Mouse (Mus musculus) forebrain, embryonic 15.5 days (tissue): ENCODE measurements around the gene Tbcc. TPM values are rescaled to one million over a fixed set of nuclear protein-coding genes. Genes with fewer than 3 reads are reported as not detected.
A peak's percentile ranks its signal among the peaks of the same experiment; 100 is the strongest.
"Not testable (repeated sequence)": the region's sequence is repeated elsewhere in the genome, so short reads cannot be mapped to it uniquely, and the experiment has no call there.

Source experiments
- ATAC-seq: fragments of 200-750 bp; cut with Nextera tagmentation; replicated peaks from 2 replicates; pipeline ENCODE4 v1.8.0; 2017; ENCODE audit warnings: mild to moderate bottlenecking, moderate TSS enrichment, moderate library complexity
- H3K27ac ChIP-seq: fragments of 300-500 bp; sonication (generic); replicated peaks from 2 replicates; pipeline ENCODE4 v1.5.1; 2015; ENCODE audit warnings: mild to moderate bottlenecking, inconsistent platforms
- H3K27me3 ChIP-seq: fragments of 300-500 bp; sonication (generic); 2 replicates; pipeline ENCODE4 v1.6.1; 2015; ENCODE audit warnings: inconsistent platforms
- H3K36me3 ChIP-seq: fragments of 300-500 bp; sonication (generic); 2 replicates; pipeline ENCODE4 v1.6.1; 2015; ENCODE audit warnings: mild to moderate bottlenecking, inconsistent platforms
- H3K4me1 ChIP-seq: fragments of 300-500 bp; sonication (generic); 2 replicates; pipeline ENCODE4 v1.6.1; 2015; ENCODE audit warnings: inconsistent platforms
- H3K4me2 ChIP-seq: fragments of 300-500 bp; sonication (generic); replicated peaks from 2 replicates; pipeline ENCODE4 v1.6.1; 2015; ENCODE audit warnings: mild to moderate bottlenecking, inconsistent platforms
- H3K4me3 ChIP-seq: fragments of 300-500 bp; sonication (generic); 2 replicates; pipeline ENCODE4 v1.5.1; 2015; ENCODE audit warnings: mild to moderate bottlenecking, inconsistent platforms
- H3K9ac ChIP-seq: fragments of 300-500 bp; sonication (generic); replicated peaks from 2 replicates; pipeline ENCODE4 v1.6.1; 2015; ENCODE audit warnings: mild to moderate bottlenecking, inconsistent platforms
- H3K9me3 ChIP-seq: fragments of 300-500 bp; sonication (generic); 2 replicates; pipeline ENCODE4 v1.6.1; 2016; ENCODE audit warnings: inconsistent platforms
- WGBS: fragments of 180-500 bp; shearing (Covaris S2); methylation state at CpG from one replicate; pipeline ENCODE4 v1.1.7; 2015; ENCODE audit warnings: mixed read lengths; 5-methylcytosine and 5-hydroxymethylcytosine counted together
- polyA plus RNA-seq: library from polyadenylated mRNA; unstranded; fragments of >200 nt; fragmentation: Nextera tagmentation; extraction: Ambion mirVana; gene quantifications from 2 replicates; pipeline ENCODE4 v1.2.1, GENCODE M21; 2015

Tbcc gene
- polyA plus RNA-seq = 65.9 and 68.6 TPM in 2 replicates

GRCm38 (mm10) chr17:46890116-46890815 lies at the start of gene Tbcc:
Gene Tbcc, plus strand, starts transcription at chr17:46890684.
- Histone ChIP-seq H3K27ac (peak within 1 kb of the TSS; percentile 98), H3K9me3 (no peaks in the 10 kb centered on the region), H3K4me1 (peaks cover 43% of the 10 kb centered on the region), H3K4me3 (peak within 1 kb of the TSS; percentile 91), H3K36me3 (peaks cover 2% of the 10 kb centered on the region; the same call in 1 of the 2 replicates), H3K4me2 (peak within 1 kb of the TSS; percentile 94), H3K9ac (peak within 1 kb of the TSS; percentile 94), H3K27me3 (no peaks in the 10 kb centered on the region)
- peak; percentile 94 for ATAC-seq
- WGBS = under 1% methylated on average over 40 of the region's 40 CpGs

GRCm38 (mm10) chr17:46843022-46843421 lies 47.5 kb upstream of the Tbcc start:
- H3K36me3 ChIP-seq = no peaks in the 10 kb centered on the region
- 71% methylated on average over 2 of the region's 2 CpGs for WGBS
- H3K27ac ChIP-seq = no peak overlapping the region
- no peak overlapping the region for H3K4me2 ChIP-seq
- H3K27me3 ChIP-seq = no peaks in the 10 kb centered on the region
- H3K9ac ChIP-seq = no peak overlapping the region
- H3K4me3 ChIP-seq = no peak overlapping the region
- H3K9me3 ChIP-seq = no peaks in the 10 kb centered on the region
- ATAC-seq = no peak
- peaks cover 5% of the 10 kb centered on the region; the same call in 1 of the 2 replicates for H3K4me1 ChIP-seq

- H3K27ac ChIP-seq = no peak overlapping the region
- WGBS = 58% methylated on average over 7 of the region's 7 CpGs
- ATAC-seq = no peak
- no peak overlapping the region for H3K9ac ChIP-seq
- no peak overlapping the region for H3K4me3 ChIP-seq
- peaks cover 5% of the 10 kb centered on the region; the same call in 1 of the 2 replicates for H3K4me1 ChIP-seq
- H3K36me3 ChIP-seq = no peaks in the 10 kb centered on the region
- H3K27me3 ChIP-seq = no peaks in the 10 kb centered on the region
- no peak overlapping the region for H3K4me2 ChIP-seq
- no peaks in the 10 kb centered on the region for H3K9me3 ChIP-seq
Measured at GRCm38 (mm10) chr17:46843716-46844115, 46.8 kb upstream of the Tbcc start.

GRCm38 (mm10) chr17:46844811-46845210 lies 45.7 kb upstream of the Tbcc start:
- H3K9ac ChIP-seq = no peak overlapping the region
- H3K4me2 ChIP-seq = no peak overlapping the region
- WGBS = 62% methylated on average over 10 of the region's 10 CpGs
- no peak overlapping the region for H3K4me3 ChIP-seq
- no peaks in the 10 kb centered on the region for H3K27me3 ChIP-seq
- ATAC-seq = no peak
- H3K9me3 ChIP-seq = no peaks in the 10 kb centered on the region
- no peaks in the 10 kb centered on the region for H3K36me3 ChIP-seq
- H3K4me1 ChIP-seq = peaks cover 5% of the 10 kb centered on the region; the same call in 1 of the 2 replicates
- H3K27ac ChIP-seq = no peak overlapping the region

GRCm38 (mm10) chr17:46845262-46845661 lies 45.2 kb upstream of the Tbcc start:
- WGBS = 81% methylated on average over 12 of the region's 12 CpGs
- H3K4me2 ChIP-seq = no peak overlapping the region
- H3K9me3 ChIP-seq = no peaks in the 10 kb centered on the region
- H3K4me3 ChIP-seq = no peak overlapping the region
- no peaks in the 10 kb centered on the region for H3K36me3 ChIP-seq
- no peak overlapping the region for H3K9ac ChIP-seq
- H3K27ac ChIP-seq = no peak overlapping the region
- H3K27me3 ChIP-seq = no peaks in the 10 kb centered on the region
- H3K4me1 ChIP-seq = peaks cover 5% of the 10 kb centered on the region; the same call in 1 of the 2 replicates
- no peak for ATAC-seq

- not testable (repeated sequence) for H3K27ac ChIP-seq, H3K27me3 ChIP-seq, H3K9me3 ChIP-seq, ATAC-seq, H3K4me1 ChIP-seq, H3K36me3 ChIP-seq, H3K9ac ChIP-seq, H3K4me3 ChIP-seq, H3K4me2 ChIP-seq
- 96% methylated on average over 18 of the region's 18 CpGs for WGBS
Measured at GRCm38 (mm10) chr17:46846573-46846972, 43.9 kb upstream of the Tbcc start.

- WGBS = 88% methylated on average over 7 of the region's 7 CpGs
- no peak overlapping the region for H3K4me2 ChIP-seq
Measured at GRCm38 (mm10) chr17:46847206-46847605, 43.3 kb upstream of the Tbcc start.

GRCm38 (mm10) chr17:46852725-46853124 lies 37.8 kb upstream of the Tbcc start:
- H3K4me1 ChIP-seq = peaks cover 32% of the 10 kb centered on the region
- no peaks in the 10 kb centered on the region for H3K9me3 ChIP-seq
- peaks cover 3% of the 10 kb centered on the region; the same call in 1 of the 2 replicates for H3K36me3 ChIP-seq
- no peaks in the 10 kb centered on the region for H3K27me3 ChIP-seq
- H3K9ac ChIP-seq = no peak overlapping the region
- WGBS = 61% methylated on average over 6 of the region's 6 CpGs
- ATAC-seq = no peak
- H3K4me3 ChIP-seq = no peak overlapping the region
- H3K27ac ChIP-seq = peak overlapping the region; percentile 42
- no peak overlapping the region for H3K4me2 ChIP-seq

More at GRCm38 (mm10) chr17:46847206-46847605, 43.3 kb upstream of the Tbcc start:
- H3K4me1 ChIP-seq = peaks cover 5% of the 10 kb centered on the region; the same call in 1 of the 2 replicates
- H3K9me3 ChIP-seq = no peaks in the 10 kb centered on the region
- no peak overlapping the region for H3K9ac ChIP-seq
- no peaks in the 10 kb centered on the region for H3K27me3 ChIP-seq
- no peak overlapping the region for H3K4me3 ChIP-seq
- no peak overlapping the region for H3K27ac ChIP-seq
- no peaks in the 10 kb centered on the region for H3K36me3 ChIP-seq
- no peak for ATAC-seq

GRCm38 (mm10) chr17:46853281-46853680 lies 37.2 kb upstream of the Tbcc start:
- peak overlapping the region; percentile 42 for H3K27ac ChIP-seq
- no peaks in the 10 kb centered on the region for H3K9me3 ChIP-seq
- no peaks in the 10 kb centered on the region for H3K27me3 ChIP-seq
- H3K36me3 ChIP-seq = peaks cover 3% of the 10 kb centered on the region; the same call in 1 of the 2 replicates
- no peak for ATAC-seq
- H3K4me1 ChIP-seq = peaks cover 32% of the 10 kb centered on the region
- no peak overlapping the region for H3K4me2 ChIP-seq
- H3K9ac ChIP-seq = no peak overlapping the region
- H3K4me3 ChIP-seq = no peak overlapping the region
- 46% methylated on average over 6 of the region's 6 CpGs for WGBS

GRCm38 (mm10) chr17:46854096-46854495 lies 36.4 kb upstream of the Tbcc start:
- peaks cover 3% of the 10 kb centered on the region; the same call in 1 of the 2 replicates for H3K36me3 ChIP-seq
- no peak overlapping the region for H3K4me2 ChIP-seq
- 0 out of 2 replicates have a peak overlapping the region, but pooled peaks have one; percentile 3 for H3K4me3 ChIP-seq
- H3K9me3 ChIP-seq = no peaks in the 10 kb centered on the region
- H3K27me3 ChIP-seq = no peaks in the 10 kb centered on the region
- peak overlapping the region; percentile 55 for H3K27ac ChIP-seq
- no peak for ATAC-seq
- H3K9ac ChIP-seq = no peak overlapping the region
- 76% methylated on average over 7 of the region's 7 CpGs for WGBS
- H3K4me1 ChIP-seq = peaks cover 36% of the 10 kb centered on the region

GRCm38 (mm10) chr17:46854640-46855110 lies 35.8 kb upstream of the Tbcc start:
- H3K4me2 ChIP-seq = peak overlapping the region; percentile 59
- H3K9ac ChIP-seq = no peak overlapping the region
- no peaks in the 10 kb centered on the region for H3K27me3 ChIP-seq
- ATAC-seq = no peak
- no peak overlapping the region for H3K4me3 ChIP-seq
- H3K27ac ChIP-seq = peak overlapping the region; percentile 47
- 85% methylated on average over 8 of the region's 8 CpGs for WGBS
- peaks cover 42% of the 10 kb centered on the region for H3K4me1 ChIP-seq
- no peaks in the 10 kb centered on the region for H3K9me3 ChIP-seq
- peaks cover 3% of the 10 kb centered on the region; the same call in 1 of the 2 replicates for H3K36me3 ChIP-seq

GRCm38 (mm10) chr17:46855328-46856106 lies 35.0 kb upstream of the Tbcc start:
- H3K9ac ChIP-seq = peak overlapping the region; percentile 100
- H3K4me2 ChIP-seq = peak overlapping the region; percentile 59
- H3K4me1 ChIP-seq = peaks cover 49% of the 10 kb centered on the region
- no peaks in the 10 kb centered on the region for H3K9me3 ChIP-seq
- peaks cover 3% of the 10 kb centered on the region; the same call in 1 of the 2 replicates for H3K36me3 ChIP-seq
- H3K27ac ChIP-seq = peak overlapping the region; percentile 100
- 58% methylated on average over 15 of the region's 15 CpGs for WGBS
- H3K4me3 ChIP-seq = peak overlapping the region; percentile 95
- no peaks in the 10 kb centered on the region for H3K27me3 ChIP-seq
- ATAC-seq = no peak
